Mouse (Mus musculus): Measurements from ENCODE around the gene Cpvl. TPM values are rescaled to one million over a fixed set of nuclear protein-coding genes. Genes with fewer than 3 reads are reported as not detected.

Cpvl gene
- polyA plus RNA-seq, 1 experiment from 2014 or later = 0.14 TPM

DNA sequence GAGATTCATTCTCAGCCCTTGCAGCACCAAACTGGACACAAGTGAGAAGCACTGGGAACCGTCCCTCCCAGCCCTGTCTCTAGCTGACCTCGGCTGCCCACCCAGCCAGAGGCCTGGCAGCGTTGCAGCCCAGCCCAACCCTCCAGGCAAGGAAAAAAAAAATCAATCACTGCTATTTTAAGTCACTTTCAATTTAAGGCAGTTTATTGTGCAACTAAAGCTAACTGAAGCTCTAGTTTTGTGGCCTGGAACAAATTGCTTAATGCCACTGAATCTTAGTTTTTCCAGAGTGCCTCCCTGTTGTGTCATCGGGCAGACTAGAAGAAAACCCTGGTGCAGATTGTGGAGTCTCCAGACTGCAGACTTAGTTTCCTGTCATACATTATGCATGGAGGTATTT lies 17.0 kb upstream of the Cpvl start:
- H3K4me3 ChIP-seq (replicated peaks) = no peak overlapping the region
- no peak overlapping the region for H3K4me2 ChIP-seq
- no peaks in the 10 kb centered on the region for H3K27me3 ChIP-seq
- H3K4me1 ChIP-seq (replicated peaks) = no peaks in the 10 kb centered on the region
- no peak for ATAC-seq (ENCODE audit: insufficient number of reproducible peaks, insufficient read depth, low FRiP score, low TSS enrichment, low read depth)
- peaks cover 6% of the 10 kb centered on the region for H3K9me3 ChIP-seq
- 45% methylated on average over 4 of the region's 4 CpGs for WGBS
- no peak overlapping the region for H3K9ac ChIP-seq (replicated peaks)
- H3K36me3 ChIP-seq = no peaks in the 10 kb centered on the region
- H3K27ac ChIP-seq = no peak overlapping the region

DNA sequence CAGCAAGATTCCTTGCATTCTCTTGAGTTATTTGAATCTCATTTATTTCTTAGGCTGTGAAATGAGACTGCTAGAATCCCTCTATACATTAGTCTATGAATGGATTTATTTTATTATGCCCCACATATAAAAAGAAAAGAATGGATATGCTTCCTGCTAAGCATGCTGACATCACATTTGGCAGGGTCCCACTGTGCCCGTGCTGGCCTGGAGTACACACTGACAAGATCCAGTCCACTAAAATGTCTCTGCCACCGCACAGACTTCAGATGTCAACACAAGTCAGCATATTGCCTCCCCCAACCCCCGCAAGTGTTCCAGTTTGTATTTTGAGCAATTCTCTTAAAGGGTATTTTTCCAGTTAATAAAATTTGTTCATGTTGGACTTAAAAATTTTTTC lies 13.9 kb upstream of the Cpvl start:
- Histone ChIP-seq H3K9ac (replicated peaks) (no peak overlapping the region), H3K27ac (no peak overlapping the region), H3K36me3 (no peaks in the 10 kb centered on the region), H3K4me2 (no peak overlapping the region), H3K4me3 (replicated peaks) (no peak overlapping the region), H3K4me1 (replicated peaks) (no peaks in the 10 kb centered on the region), H3K27me3 (no peaks in the 10 kb centered on the region), H3K9me3 (peaks cover 6% of the 10 kb centered on the region)
- WGBS = 76% methylated on average over 3 of the region's 3 CpGs
- no peak for ATAC-seq (ENCODE audit: insufficient number of reproducible peaks, insufficient read depth, low FRiP score, low TSS enrichment, low read depth)

DNA sequence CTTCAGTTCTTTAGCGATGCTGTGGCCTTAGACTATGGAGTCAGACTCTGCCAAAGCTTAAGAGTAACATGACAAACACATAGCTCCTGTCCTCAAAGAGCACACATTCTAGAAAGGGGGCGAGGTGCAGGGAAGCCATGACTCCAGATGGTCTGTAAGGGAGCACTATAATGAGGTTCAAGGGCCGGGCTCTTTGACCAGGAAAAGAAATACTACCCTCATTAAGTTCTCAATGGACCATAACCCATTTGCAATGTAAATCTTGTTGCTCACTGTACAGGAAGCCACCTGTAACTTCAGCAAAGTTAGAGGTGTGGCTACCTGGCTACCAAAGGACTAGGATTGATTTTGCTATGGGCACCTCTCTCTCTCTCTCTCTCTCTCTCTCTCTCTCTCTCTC lies 8.8 kb upstream of the Cpvl start:
- Histone ChIP-seq H3K36me3 (no peaks in the 10 kb centered on the region), H3K4me3 (replicated peaks) (no peak overlapping the region), H3K9ac (replicated peaks) (no peak overlapping the region), H3K4me2 (no peak overlapping the region), H3K4me1 (replicated peaks) (peaks cover 9% of the 10 kb centered on the region), H3K9me3 (no peaks in the 10 kb centered on the region), H3K27me3 (no peaks in the 10 kb centered on the region), H3K27ac (no peak overlapping the region)
- ATAC-seq (ENCODE audit: insufficient number of reproducible peaks, insufficient read depth, low FRiP score, low TSS enrichment, low read depth) = no peak
- 57% methylated on average over 3 of the region's 3 CpGs for WGBS

DNA sequence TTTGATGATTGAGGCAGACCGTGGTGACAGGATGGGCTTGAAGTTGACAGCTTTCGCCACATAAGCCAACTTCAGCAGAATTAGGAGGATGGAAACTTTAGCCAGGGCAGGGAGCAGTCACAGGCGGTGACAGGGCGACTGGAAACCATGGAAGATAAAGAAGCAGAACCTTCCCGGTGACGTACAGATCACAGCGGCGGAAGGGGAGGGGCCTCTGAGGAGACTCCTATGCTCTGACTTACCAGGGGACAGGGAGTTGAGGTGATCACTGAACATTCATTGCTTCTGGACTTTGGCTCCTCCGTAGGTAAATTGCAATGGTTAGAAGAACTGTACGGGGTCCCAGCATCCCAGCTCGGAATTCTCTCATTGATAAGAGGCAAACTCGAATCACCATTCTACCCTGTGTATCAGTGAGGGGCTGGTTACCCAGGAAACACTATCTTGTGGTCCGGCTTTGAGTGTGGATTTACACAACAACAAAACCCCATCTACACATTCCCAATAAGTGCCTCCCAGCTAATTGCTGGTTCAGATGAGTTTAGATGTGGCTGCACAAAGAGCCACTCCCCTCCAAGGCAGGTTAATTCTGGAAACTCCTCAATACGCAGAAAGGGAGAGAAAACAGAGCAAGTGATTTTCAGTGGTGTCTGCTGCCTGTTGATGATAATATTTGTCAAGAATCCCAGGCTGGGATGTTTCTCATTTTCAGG lies 8.0 kb upstream of the Cpvl start:
- no peaks in the 10 kb centered on the region for H3K27me3 ChIP-seq
- H3K9ac ChIP-seq (replicated peaks) = no peak overlapping the region
- WGBS = 76% methylated on average over 14 of the region's 14 CpGs

GRCm38 (mm10) chr6:53983820-53984219 lies 5.3 kb upstream of the Cpvl start:
- Histone ChIP-seq H3K27ac (no peak overlapping the region), H3K36me3 (no peaks in the 10 kb centered on the region), H3K4me1 (replicated peaks) (peaks cover 12% of the 10 kb centered on the region), H3K4me2 (no peak overlapping the region), H3K9me3 (no peaks in the 10 kb centered on the region), H3K27me3 (no peaks in the 10 kb centered on the region), H3K9ac (replicated peaks) (no peak overlapping the region), H3K4me3 (replicated peaks) (no peak overlapping the region)
- WGBS = 74% methylated on average over 6 of the region's 6 CpGs
- ATAC-seq (ENCODE audit: insufficient number of reproducible peaks, insufficient read depth, low FRiP score, low TSS enrichment, low read depth) = no peak

More for the DNA sequence above, 8.0 kb upstream of the Cpvl start:
- H3K4me2 ChIP-seq = no peak overlapping the region
- H3K27ac ChIP-seq = no peak overlapping the region
- no peak for ATAC-seq (ENCODE audit: insufficient number of reproducible peaks, insufficient read depth, low FRiP score, low TSS enrichment, low read depth)
- H3K4me1 ChIP-seq (replicated peaks) = peaks cover 12% of the 10 kb centered on the region
- H3K36me3 ChIP-seq = no peaks in the 10 kb centered on the region
- H3K9me3 ChIP-seq = no peaks in the 10 kb centered on the region
- no peak overlapping the region for H3K4me3 ChIP-seq (replicated peaks)

GRCm38 (mm10) chr6:53982612-53983011 lies 4.1 kb upstream of the Cpvl start:
- H3K4me2 ChIP-seq = no peak overlapping the region
- ATAC-seq (ENCODE audit: insufficient number of reproducible peaks, insufficient read depth, low FRiP score, low TSS enrichment, low read depth) = no peak
- H3K27ac ChIP-seq = 0 out of 2 replicates have a peak overlapping the region, but pooled peaks have one; percentile 31
- H3K27me3 ChIP-seq = no peaks in the 10 kb centered on the region
- no peak overlapping the region for H3K9ac ChIP-seq (replicated peaks)
- H3K36me3 ChIP-seq = no peaks in the 10 kb centered on the region
- no peaks in the 10 kb centered on the region for H3K9me3 ChIP-seq
- peaks cover 12% of the 10 kb centered on the region for H3K4me1 ChIP-seq (replicated peaks)
- 33% methylated on average over 4 of the region's 4 CpGs for WGBS
- H3K4me3 ChIP-seq (replicated peaks) = no peak overlapping the region

DNA sequence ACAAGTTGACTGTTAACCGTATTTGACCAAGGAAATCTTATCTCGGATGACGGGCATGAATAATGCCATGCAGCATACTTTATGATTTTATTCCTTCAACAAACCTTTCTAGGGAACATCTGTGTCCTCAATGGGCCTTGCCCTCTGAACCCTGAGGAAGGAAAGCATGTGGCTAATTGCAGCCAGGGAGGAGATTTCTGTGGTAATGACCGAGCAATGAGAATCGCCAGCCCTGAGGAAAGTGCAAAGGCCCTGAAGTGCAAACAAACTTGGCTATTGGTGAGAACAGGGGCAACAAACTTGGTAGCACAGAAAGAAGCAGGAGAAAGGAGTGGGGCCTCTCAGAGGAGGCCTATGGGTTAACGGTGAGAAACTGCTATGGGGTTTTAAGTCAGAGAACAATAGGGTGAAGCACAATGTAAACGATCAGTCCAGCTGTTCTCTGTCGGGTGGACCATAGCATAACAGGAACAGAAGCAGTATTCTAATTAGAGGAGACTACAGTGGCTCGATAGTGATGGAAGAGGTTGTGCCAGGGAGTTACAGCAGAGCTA lies 3.7 kb upstream of the Cpvl start:
- H3K9ac ChIP-seq (replicated peaks) = no peak overlapping the region
- no peaks in the 10 kb centered on the region for H3K9me3 ChIP-seq
- no peak overlapping the region for H3K4me2 ChIP-seq
- 46% methylated on average over 9 of the region's 9 CpGs for WGBS
- H3K27me3 ChIP-seq = no peaks in the 10 kb centered on the region
- ATAC-seq (ENCODE audit: insufficient number of reproducible peaks, insufficient read depth, low FRiP score, low TSS enrichment, low read depth) = no peak
- no peaks in the 10 kb centered on the region for H3K36me3 ChIP-seq
- no peak overlapping the region for H3K4me3 ChIP-seq (replicated peaks)
- peak overlapping the region; percentile 31; the same call in 1 of the 2 replicates for H3K27ac ChIP-seq
- peaks cover 12% of the 10 kb centered on the region for H3K4me1 ChIP-seq (replicated peaks)

DNA sequence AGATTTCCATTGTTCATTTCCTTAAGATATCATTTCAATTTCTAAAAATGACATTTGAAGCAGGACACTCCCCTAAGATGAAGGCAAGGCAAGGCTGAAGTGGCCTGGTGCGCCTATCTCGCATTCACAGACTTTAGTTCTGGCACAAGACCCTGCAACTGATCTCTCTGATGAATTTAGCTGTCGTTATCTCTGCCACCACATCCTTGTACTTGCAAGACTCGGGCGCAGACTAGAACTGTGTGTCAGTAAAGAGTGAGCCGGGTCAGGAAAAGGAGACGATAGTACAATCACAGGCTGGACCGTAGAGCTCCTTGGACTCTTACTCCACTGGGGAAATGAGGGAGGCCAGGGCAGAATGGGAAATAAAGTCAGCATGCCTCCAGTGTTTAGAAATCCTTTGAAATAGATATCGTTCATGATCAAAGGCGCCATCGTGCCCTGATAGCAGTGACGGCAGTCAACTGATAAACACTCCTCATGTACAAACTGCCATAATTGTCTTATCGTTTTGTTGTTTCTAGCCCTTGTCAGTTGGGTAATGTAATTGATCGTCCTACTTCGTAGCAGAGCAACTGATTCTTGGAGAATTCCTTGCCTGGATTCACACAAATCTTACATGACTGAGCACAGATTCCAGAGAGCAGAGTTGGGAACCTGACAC lies 2.5 kb upstream of the Cpvl start:
- WGBS = 83% methylated on average over 15 of the region's 15 CpGs
- H3K36me3 ChIP-seq = no peaks in the 10 kb centered on the region
- no peak for ATAC-seq (ENCODE audit: insufficient number of reproducible peaks, insufficient read depth, low FRiP score, low TSS enrichment, low read depth)
- H3K4me1 ChIP-seq (replicated peaks) = peaks cover 12% of the 10 kb centered on the region
- H3K4me2 ChIP-seq = no peak overlapping the region
- H3K9me3 ChIP-seq = no peaks in the 10 kb centered on the region
- H3K9ac ChIP-seq (replicated peaks) = no peak overlapping the region
- H3K27ac ChIP-seq = no peak overlapping the region
- no peaks in the 10 kb centered on the region for H3K27me3 ChIP-seq
- H3K4me3 ChIP-seq (replicated peaks) = no peak overlapping the region

- ATAC-seq (ENCODE audit: insufficient number of reproducible peaks, insufficient read depth, low FRiP score, low TSS enrichment, low read depth) = no peak
- Histone ChIP-seq H3K27me3 (no peaks in the 10 kb centered on the region), H3K36me3 (no peaks in the 10 kb centered on the region), H3K9ac (replicated peaks) (no peak overlapping the region), H3K4me3 (replicated peaks) (no peak overlapping the region), H3K9me3 (no peaks in the 10 kb centered on the region), H3K27ac (no peak overlapping the region), H3K4me1 (replicated peaks) (no peaks in the 10 kb centered on the region), H3K4me2 (no peak overlapping the region)
- WGBS = 75% methylated on average over 1 of the region's 1 CpGs
Measured at GRCm38 (mm10) chr6:53974040-53974439, 4.4 kb downstream of the Cpvl start.

- no peaks in the 10 kb centered on the region for H3K27me3 ChIP-seq
- H3K27ac ChIP-seq = no peak overlapping the region
- ATAC-seq (ENCODE audit: insufficient number of reproducible peaks, insufficient read depth, low FRiP score, low TSS enrichment, low read depth) = no peak
- H3K9ac ChIP-seq (replicated peaks) = no peak overlapping the region
- no peaks in the 10 kb centered on the region for H3K9me3 ChIP-seq
- no peaks in the 10 kb centered on the region for H3K36me3 ChIP-seq
- H3K4me3 ChIP-seq (replicated peaks) = no peak overlapping the region
- WGBS = 53% methylated on average over 5 of the region's 5 CpGs
- no peaks in the 10 kb centered on the region for H3K4me1 ChIP-seq (replicated peaks)
- no peak overlapping the region for H3K4me2 ChIP-seq
Measured at GRCm38 (mm10) chr6:53973468-53973867, 5.0 kb downstream of the Cpvl start.

- Histone ChIP-seq H3K9ac (replicated peaks) (no peak overlapping the region), H3K9me3 (no peaks in the 10 kb centered on the region), H3K4me3 (replicated peaks) (no peak overlapping the region), H3K27me3 (no peaks in the 10 kb centered on the region), H3K27ac (no peak overlapping the region), H3K4me2 (no peak overlapping the region), H3K4me1 (replicated peaks) (no peaks in the 10 kb centered on the region), H3K36me3 (no peaks in the 10 kb centered on the region)
- WGBS = 83% methylated on average over 12 of the region's 12 CpGs
- ATAC-seq (ENCODE audit: insufficient number of reproducible peaks, insufficient read depth, low FRiP score, low TSS enrichment, low read depth) = no peak
Measured at GRCm38 (mm10) chr6:53972238-53972743, 6.2 kb downstream of the Cpvl start.
